Mouse (Mus musculus): ENCODE results near the gene Mgat2. TPM values are rescaled to one million over a fixed set of nuclear protein-coding genes. Genes with fewer than 3 reads are reported as not detected.

Gene Mgat2
- polyA plus RNA-seq, 1 experiment from 2014 or later: 40.6 TPM

DNA sequence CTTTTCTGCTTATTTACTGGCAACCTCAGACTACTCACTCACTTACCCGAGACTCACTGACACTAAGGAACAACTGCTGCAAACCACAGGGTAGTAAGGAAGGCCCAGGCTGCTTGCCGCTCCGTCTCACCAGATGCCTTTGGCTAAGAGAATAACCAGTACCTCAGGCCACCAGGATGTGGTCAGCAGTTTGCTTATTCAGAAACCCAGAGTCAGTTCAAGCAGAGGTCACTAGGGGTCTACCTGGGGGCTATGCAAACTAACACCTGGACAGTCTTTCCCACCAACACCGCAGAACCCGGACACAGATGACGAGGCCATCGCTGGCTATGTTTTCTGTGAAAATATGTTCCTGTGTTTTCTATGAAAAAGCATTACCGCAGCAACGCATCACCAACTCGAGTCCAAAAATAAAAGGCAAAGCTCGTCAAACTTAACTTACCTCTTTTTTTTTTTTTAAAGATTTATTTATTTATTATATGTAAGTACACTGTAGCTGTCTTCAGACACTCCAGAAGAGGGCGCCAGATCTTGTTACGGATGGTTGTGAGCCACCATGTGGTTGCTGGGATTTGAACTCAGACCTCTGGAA, 29.3 kb downstream of the Mgat2 start:
- no peak overlapping the region for H3K9ac ChIP-seq (ENCODE audit: low read length)
- H3K36me3 ChIP-seq (ENCODE audit: control insufficient read depth, insufficient read depth, low read length): peaks cover 12% of the 10 kb centered on the region; the same call in 1 of the 2 replicates
- no peaks in the 10 kb centered on the region for H3K9me3 ChIP-seq (ENCODE audit: control insufficient read depth, low read length)
- WGBS: 94% methylated on average over 13 of the region's 13 CpGs
- no peak overlapping the region for H3K4me3 ChIP-seq (ENCODE audit: low read depth, low read length)
- H3K27me3 ChIP-seq (ENCODE audit: control insufficient read depth, insufficient read depth, low read length): no peaks in the 10 kb centered on the region
- H3K27ac ChIP-seq (ENCODE audit: low read depth, low read length): no peak overlapping the region
- H3K4me2 ChIP-seq (ENCODE audit: low read depth, low read length, severe bottlenecking): no peak overlapping the region
- no peaks in the 10 kb centered on the region for H3K4me1 ChIP-seq (replicated peaks; ENCODE audit: control insufficient read depth, insufficient read depth, low read length)
- no peak for DNase-seq (ENCODE audit: low spot score)
- no peak for ATAC-seq (replicated peaks; ENCODE audit: low FRiP score)

DNA sequence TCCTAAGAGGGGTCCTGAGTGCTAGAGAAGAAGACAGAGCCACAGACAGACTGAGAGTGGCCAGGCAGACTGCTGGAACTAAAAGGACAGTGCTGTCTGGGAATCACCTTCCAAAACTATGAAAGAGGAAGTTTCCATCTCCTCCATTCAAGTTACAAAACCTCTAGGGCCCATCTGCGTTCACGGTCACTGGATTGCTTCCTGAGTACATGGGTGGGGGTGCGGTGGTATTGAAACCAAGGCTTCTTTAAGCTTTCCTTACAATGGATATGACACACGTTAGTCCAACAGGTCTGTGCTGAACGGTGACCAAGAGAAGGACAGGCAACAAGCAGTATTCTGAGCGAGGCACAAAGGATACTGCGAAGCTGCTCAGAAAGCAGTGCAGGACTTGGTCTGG, 30.4 kb downstream of the Mgat2 start:
- ATAC-seq (replicated peaks; ENCODE audit: low FRiP score): no peak
- Histone ChIP-seq H3K4me1 (replicated peaks; ENCODE audit: control insufficient read depth, insufficient read depth, low read length) (no peaks in the 10 kb centered on the region), H3K27me3 (ENCODE audit: control insufficient read depth, insufficient read depth, low read length) (no peaks in the 10 kb centered on the region), H3K9ac (ENCODE audit: low read length) (no peak overlapping the region), H3K27ac (ENCODE audit: low read depth, low read length) (no peak overlapping the region), H3K4me2 (ENCODE audit: low read depth, low read length, severe bottlenecking) (no peak overlapping the region), H3K4me3 (ENCODE audit: low read depth, low read length) (no peak overlapping the region), H3K9me3 (ENCODE audit: control insufficient read depth, low read length) (no peaks in the 10 kb centered on the region), H3K36me3 (ENCODE audit: control insufficient read depth, insufficient read depth, low read length) (peaks cover 10% of the 10 kb centered on the region; the same call in 1 of the 2 replicates)
- 91% methylated on average over 7 of the region's 7 CpGs for WGBS
- no peak for DNase-seq (ENCODE audit: low spot score)

- Histone ChIP-seq H3K4me1 (replicated peaks; ENCODE audit: control insufficient read depth, insufficient read depth, low read length) (no peaks in the 10 kb centered on the region), H3K27me3 (ENCODE audit: control insufficient read depth, insufficient read depth, low read length) (no peaks in the 10 kb centered on the region), H3K4me3 (ENCODE audit: low read depth, low read length) (no peak overlapping the region), H3K27ac (ENCODE audit: low read depth, low read length) (no peak overlapping the region), H3K36me3 (ENCODE audit: control insufficient read depth, insufficient read depth, low read length) (peaks cover 14% of the 10 kb centered on the region; the same call in 1 of the 2 replicates), H3K9ac (ENCODE audit: low read length) (no peak overlapping the region), H3K4me2 (ENCODE audit: low read depth, low read length, severe bottlenecking) (no peak overlapping the region), H3K9me3 (ENCODE audit: control insufficient read depth, low read length) (no peaks in the 10 kb centered on the region)
- WGBS: 94% methylated on average over 3 of the region's 3 CpGs
- DNase-seq (ENCODE audit: low spot score) (no peak), ATAC-seq (replicated peaks; ENCODE audit: low FRiP score) (no peak)
These were observed 31.2 kb downstream of the Mgat2 start for GRCm38 (mm10) chr12:69215000-69215785.

- Histone ChIP-seq H3K4me2 (ENCODE audit: low read depth, low read length, severe bottlenecking) (no peak overlapping the region), H3K9ac (ENCODE audit: low read length) (no peak overlapping the region), H3K9me3 (ENCODE audit: control insufficient read depth, low read length) (no peaks in the 10 kb centered on the region), H3K27ac (ENCODE audit: low read depth, low read length) (no peak overlapping the region), H3K27me3 (ENCODE audit: control insufficient read depth, insufficient read depth, low read length) (no peaks in the 10 kb centered on the region), H3K4me3 (ENCODE audit: low read depth, low read length) (no peak overlapping the region), H3K4me1 (replicated peaks; ENCODE audit: control insufficient read depth, insufficient read depth, low read length) (no peaks in the 10 kb centered on the region), H3K36me3 (ENCODE audit: control insufficient read depth, insufficient read depth, low read length) (peaks cover 12% of the 10 kb centered on the region; the same call in 1 of the 2 replicates)
- no peak for ATAC-seq (replicated peaks; ENCODE audit: low FRiP score)
- WGBS: 93% methylated on average over 7 of the region's 7 CpGs
- no peak for DNase-seq (ENCODE audit: low spot score)
These were observed 32.6 kb downstream of the Mgat2 start for GRCm38 (mm10) chr12:69216587-69216986.

DNA sequence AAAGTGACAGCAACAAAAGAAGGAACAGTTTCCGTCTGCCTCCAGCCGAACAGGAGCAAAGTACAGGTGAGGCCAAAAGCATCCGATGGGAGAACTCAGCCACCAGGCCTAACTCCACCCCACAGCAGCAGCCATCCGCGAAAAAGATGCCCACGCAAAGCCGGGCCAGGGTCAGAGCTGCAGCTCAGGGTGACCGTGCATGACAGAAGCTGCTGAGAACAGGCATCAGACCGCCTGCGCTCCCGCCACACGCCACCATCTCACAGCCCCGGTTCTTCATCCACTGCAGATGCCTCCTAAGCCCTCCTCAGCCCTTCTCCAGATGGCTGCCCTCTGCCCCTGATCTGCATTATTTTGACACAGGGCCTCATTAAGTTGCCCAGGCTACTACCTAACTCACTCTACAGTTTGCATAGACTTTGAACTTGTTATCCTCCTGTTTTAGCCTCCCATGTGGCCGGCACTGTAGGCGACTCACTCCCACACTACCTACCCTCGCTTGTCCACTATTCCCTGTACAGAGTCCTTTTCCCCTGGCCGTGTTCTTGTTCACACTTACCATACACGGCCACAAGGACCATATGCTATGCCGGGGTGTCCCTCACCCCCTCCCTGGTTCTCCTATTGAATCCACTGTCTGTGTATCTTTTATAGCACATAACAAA, 36.8 kb downstream of the Mgat2 start:
- ATAC-seq (replicated peaks; ENCODE audit: low FRiP score) (no peak), DNase-seq (ENCODE audit: low spot score) (no peak)
- 90% methylated on average over 19 of the region's 19 CpGs for WGBS
- Histone ChIP-seq H3K9ac (ENCODE audit: low read length) (no peak overlapping the region), H3K36me3 (ENCODE audit: control insufficient read depth, insufficient read depth, low read length) (peaks cover 5% of the 10 kb centered on the region; the same call in 1 of the 2 replicates), H3K4me2 (ENCODE audit: low read depth, low read length, severe bottlenecking) (no peak overlapping the region), H3K27me3 (ENCODE audit: control insufficient read depth, insufficient read depth, low read length) (no peaks in the 10 kb centered on the region), H3K9me3 (ENCODE audit: control insufficient read depth, low read length) (no peaks in the 10 kb centered on the region), H3K4me3 (ENCODE audit: low read depth, low read length) (no peak overlapping the region), H3K4me1 (replicated peaks; ENCODE audit: control insufficient read depth, insufficient read depth, low read length) (no peaks in the 10 kb centered on the region), H3K27ac (ENCODE audit: low read depth, low read length) (no peak overlapping the region)

- Histone ChIP-seq H3K4me2 (ENCODE audit: low read depth, low read length, severe bottlenecking) (peak within 1 kb of the TSS; percentile 51), H3K27ac (ENCODE audit: low read depth, low read length) (no peak within 1 kb of the TSS; the same call in 1 of the 2 replicates), H3K27me3 (ENCODE audit: control insufficient read depth, insufficient read depth, low read length) (no peaks in the 10 kb centered on the region), H3K9me3 (ENCODE audit: control insufficient read depth, low read length) (no peaks in the 10 kb centered on the region), H3K36me3 (ENCODE audit: control insufficient read depth, insufficient read depth, low read length) (no peaks in the 10 kb centered on the region; the same call in 1 of the 2 replicates), H3K9ac (ENCODE audit: low read length) (peak within 1 kb of the TSS; percentile 72), H3K4me1 (replicated peaks; ENCODE audit: control insufficient read depth, insufficient read depth, low read length) (no peaks in the 10 kb centered on the region; the same call in 1 of the 2 replicates), H3K4me3 (ENCODE audit: low read depth, low read length) (peak within 1 kb of the TSS; percentile 63)
- DNase-seq (ENCODE audit: low spot score) (peak; percentile 93), ATAC-seq (replicated peaks; ENCODE audit: low FRiP score) (peak; percentile 96)
- under 1% methylated on average over 37 of the region's 37 CpGs for WGBS
These were observed 44.0 kb downstream of the Mgat2 start, which contains the start of gene Pole2 for GRCm38 (mm10) chr12:69227776-69228466. TSS of gene Pole2 (minus strand) at chr12:69228195.

DNA sequence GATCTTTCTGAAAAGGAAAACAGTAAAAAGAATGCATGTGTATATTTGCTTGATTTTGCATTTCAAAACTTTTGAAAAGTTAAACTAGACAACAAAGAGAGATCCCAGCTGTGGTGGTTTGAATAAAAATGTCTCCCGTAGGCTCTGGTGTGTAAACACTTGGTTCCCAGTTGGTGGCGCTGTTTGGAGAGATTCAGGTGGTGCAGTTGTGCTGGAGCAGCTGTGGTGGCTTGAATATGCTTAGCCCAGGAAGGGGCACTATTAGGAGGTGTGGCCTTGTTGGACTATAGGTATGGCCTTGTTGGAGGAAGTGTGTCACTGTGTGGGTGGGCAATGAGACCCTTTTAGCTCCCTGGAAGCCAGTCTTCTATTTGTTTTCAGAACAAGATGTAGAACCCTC, 45.3 kb downstream of the Mgat2 start:
- Histone ChIP-seq H3K9me3 (ENCODE audit: control insufficient read depth, low read length) (no peaks in the 10 kb centered on the region), H3K4me2 (ENCODE audit: low read depth, low read length, severe bottlenecking) (no peak overlapping the region), H3K4me1 (replicated peaks; ENCODE audit: control insufficient read depth, insufficient read depth, low read length) (no peaks in the 10 kb centered on the region; the same call in 1 of the 2 replicates), H3K27ac (ENCODE audit: low read depth, low read length) (no peak overlapping the region), H3K27me3 (ENCODE audit: control insufficient read depth, insufficient read depth, low read length) (no peaks in the 10 kb centered on the region), H3K4me3 (ENCODE audit: low read depth, low read length) (no peak overlapping the region), H3K9ac (ENCODE audit: low read length) (no peak overlapping the region), H3K36me3 (ENCODE audit: control insufficient read depth, insufficient read depth, low read length) (no peaks in the 10 kb centered on the region)
- no peak for DNase-seq (ENCODE audit: low spot score)
- no peak for ATAC-seq (replicated peaks; ENCODE audit: low FRiP score)
- WGBS: 67% methylated on average over 2 of the region's 2 CpGs

DNA sequence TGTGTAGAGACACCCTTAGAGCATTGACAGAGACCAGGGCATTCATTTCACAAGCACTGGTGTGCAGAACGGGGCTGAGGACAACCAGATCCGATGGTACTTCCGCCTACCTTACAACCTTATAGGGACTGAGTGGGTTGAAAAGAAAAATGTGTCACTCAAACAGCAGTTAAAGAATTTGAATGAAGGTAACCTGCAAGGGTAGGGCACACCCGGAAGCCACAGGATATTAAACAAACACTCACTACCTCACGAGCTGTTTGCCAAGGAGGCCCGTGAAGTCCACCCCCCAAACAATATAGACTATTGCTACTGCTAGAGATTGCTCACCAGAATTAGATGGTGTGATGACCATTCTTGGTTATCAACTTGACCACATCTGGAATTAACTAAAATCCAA, 51.8 kb downstream of the Mgat2 start:
- ATAC-seq (replicated peaks; ENCODE audit: low FRiP score) (no peak), DNase-seq (ENCODE audit: low spot score) (no peak)
- Histone ChIP-seq H3K4me1 (replicated peaks; ENCODE audit: control insufficient read depth, insufficient read depth, low read length) (0 out of 2 replicates have a peak, but pooled peaks cover 2% of the 10 kb centered on the region), H3K9ac (ENCODE audit: low read length) (no peak overlapping the region), H3K27me3 (ENCODE audit: control insufficient read depth, insufficient read depth, low read length) (no peaks in the 10 kb centered on the region), H3K4me3 (ENCODE audit: low read depth, low read length) (no peak overlapping the region), H3K27ac (ENCODE audit: low read depth, low read length) (no peak overlapping the region), H3K9me3 (ENCODE audit: control insufficient read depth, low read length) (no peaks in the 10 kb centered on the region), H3K36me3 (ENCODE audit: control insufficient read depth, insufficient read depth, low read length) (no peaks in the 10 kb centered on the region), H3K4me2 (ENCODE audit: low read depth, low read length, severe bottlenecking) (no peak overlapping the region)
- WGBS: 90% methylated on average over 6 of the region's 6 CpGs

Measured in forebrain, embryonic 11.5 days (tissue).